Mouse (Mus musculus) C2C12 (cell line): ENCODE data around the gene Elof1. TPM values are rescaled to one million over a fixed set of nuclear protein-coding genes. Genes with fewer than 3 reads are reported as not detected.

ENCODE experiments used
- H3K27me3 ChIP-seq: one replicate; pipeline ENCODE4 v1.6.1; 2011; ENCODE audit not compliant: control insufficient read depth, insufficient read depth, insufficient read length
- H3K36me3 ChIP-seq: one replicate; pipeline ENCODE4 v1.6.1; 2011; ENCODE audit not compliant: control insufficient read depth, insufficient read depth
- H3K4me3 ChIP-seq: one replicate; pipeline ENCODE4 v1.5.1; 2011; ENCODE audit warnings: mild to moderate bottlenecking, control low read depth; ENCODE audit not compliant: poor library complexity, insufficient read depth, severe bottlenecking
- H3K79me2 ChIP-seq: one replicate; pipeline ENCODE4 v1.6.1; 2011; ENCODE audit not compliant: control insufficient read depth, insufficient read depth
- H3K79me3 ChIP-seq: one replicate; pipeline ENCODE4 v1.6.1; 2011; ENCODE audit warnings: low read depth, control low read depth
- H3ac ChIP-seq: one replicate; pipeline ENCODE3; 2011; ENCODE audit warnings: low read depth; ENCODE audit not compliant: control insufficient read depth, insufficient read length
- CEBPB ChIP-seq: IDR thresholded peaks from one replicate; pipeline ENCODE4 v1.6.1; 2011; ENCODE audit warnings: low read depth, mild to moderate bottlenecking, control low read depth, moderate library complexity
- CTCF ChIP-seq: IDR thresholded peaks from one replicate; pipeline ENCODE4 v1.5.1; 2011; ENCODE audit not compliant: control insufficient read depth, insufficient read depth, insufficient read length
- FOSL1 ChIP-seq: IDR thresholded peaks from one replicate; pipeline ENCODE4 v1.8.0; 2011; ENCODE audit warnings: mild to moderate bottlenecking, low read length; ENCODE audit not compliant: poor library complexity, insufficient read depth, severe bottlenecking
- MAX ChIP-seq: IDR thresholded peaks from one replicate; pipeline ENCODE4 v1.6.1; 2011; ENCODE audit warnings: mild to moderate bottlenecking, control low read depth
- MYOD1 ChIP-seq: IDR thresholded peaks from one replicate; pipeline ENCODE4 v1.6.1; 2011; ENCODE audit warnings: low read depth; ENCODE audit not compliant: control insufficient read depth, insufficient read length
- MYOG ChIP-seq: IDR thresholded peaks from one replicate; pipeline ENCODE4 v1.6.1; 2011; ENCODE audit not compliant: control insufficient read depth, insufficient read length; ENCODE audit errors: extremely low read depth
- USF1 ChIP-seq: IDR thresholded peaks from one replicate; pipeline ENCODE4 v1.6.1; 2011; ENCODE audit warnings: low read depth, mild to moderate bottlenecking, control low read depth, moderate library complexity
- polyA plus RNA-seq: library from polyadenylated mRNA; unstranded; fragments of >200 nt; fragmentation: generic; extraction: Trizol; gene quantifications from one replicate; pipeline ENCODE4 v1.2.1, GENCODE M21; 2012; ENCODE audit warnings: missing spikeins

Elof1 gene
- polyA plus RNA-seq, 1 experiment: 183 TPM

DNA sequence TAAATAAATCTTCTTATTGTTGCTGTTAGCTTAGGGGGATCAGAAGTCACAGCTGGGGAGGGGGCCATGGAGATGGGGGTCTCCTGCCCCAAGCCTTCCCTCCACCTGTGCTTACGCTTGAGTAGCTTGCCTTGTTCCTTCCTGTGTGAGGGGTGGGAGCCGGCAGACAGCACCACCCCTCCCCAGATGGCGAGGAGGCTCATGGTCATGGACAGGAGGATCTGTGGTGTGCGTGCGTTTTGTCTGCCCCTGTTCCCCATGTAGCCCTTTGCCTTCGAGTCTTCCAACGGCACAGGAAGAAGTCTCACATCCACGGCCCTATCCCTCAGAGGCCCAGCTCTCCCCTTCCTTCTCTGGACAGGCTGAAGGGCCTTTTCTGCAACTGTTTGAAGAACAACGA is 45.3 kb upstream of the Elof1 start:
- no peaks in the 10 kb centered on the region for H3K27me3 ChIP-seq
- H3K36me3 ChIP-seq: no peaks in the 10 kb centered on the region
- TF ChIP-seq MYOG (no peak), CTCF (no peak), MYOD1 (no peak), FOSL1 (no peak), CEBPB (no peak), USF1 (no peak), MAX (no peak)
- no peak overlapping the region for H3K4me3 ChIP-seq
- H3ac ChIP-seq: no peak overlapping the region
- no peaks in the 10 kb centered on the region for H3K79me2 ChIP-seq
- H3K79me3 ChIP-seq: no peaks in the 10 kb centered on the region

DNA sequence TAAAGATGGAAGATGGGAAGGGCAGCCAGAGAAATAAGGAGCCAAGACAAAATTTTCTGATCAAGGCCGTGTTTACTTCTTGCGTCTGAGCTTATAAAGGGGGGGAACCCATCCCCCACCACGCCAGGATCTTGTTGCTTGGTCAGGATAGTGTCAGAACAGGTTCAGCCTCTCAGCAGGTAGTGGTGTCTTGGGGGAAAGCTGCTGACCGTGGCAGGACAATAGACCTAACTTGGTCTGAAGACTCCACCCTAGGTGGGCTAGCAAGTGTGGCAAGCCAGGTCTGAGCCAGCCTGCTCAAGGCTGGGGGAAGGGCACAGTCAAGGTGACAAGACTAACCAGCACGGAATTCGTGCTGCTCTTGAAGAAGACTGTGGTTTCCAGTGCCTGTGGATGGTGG is 44.3 kb upstream of the Elof1 start:
- Histone ChIP-seq H3K79me2 (no peaks in the 10 kb centered on the region), H3K79me3 (no peaks in the 10 kb centered on the region), H3K27me3 (no peaks in the 10 kb centered on the region), H3K36me3 (no peaks in the 10 kb centered on the region), H3K4me3 (no peak overlapping the region), H3ac (no peak overlapping the region)
- no peak for TF ChIP-seq FOSL1
- no peak for TF ChIP-seq MYOG

DNA sequence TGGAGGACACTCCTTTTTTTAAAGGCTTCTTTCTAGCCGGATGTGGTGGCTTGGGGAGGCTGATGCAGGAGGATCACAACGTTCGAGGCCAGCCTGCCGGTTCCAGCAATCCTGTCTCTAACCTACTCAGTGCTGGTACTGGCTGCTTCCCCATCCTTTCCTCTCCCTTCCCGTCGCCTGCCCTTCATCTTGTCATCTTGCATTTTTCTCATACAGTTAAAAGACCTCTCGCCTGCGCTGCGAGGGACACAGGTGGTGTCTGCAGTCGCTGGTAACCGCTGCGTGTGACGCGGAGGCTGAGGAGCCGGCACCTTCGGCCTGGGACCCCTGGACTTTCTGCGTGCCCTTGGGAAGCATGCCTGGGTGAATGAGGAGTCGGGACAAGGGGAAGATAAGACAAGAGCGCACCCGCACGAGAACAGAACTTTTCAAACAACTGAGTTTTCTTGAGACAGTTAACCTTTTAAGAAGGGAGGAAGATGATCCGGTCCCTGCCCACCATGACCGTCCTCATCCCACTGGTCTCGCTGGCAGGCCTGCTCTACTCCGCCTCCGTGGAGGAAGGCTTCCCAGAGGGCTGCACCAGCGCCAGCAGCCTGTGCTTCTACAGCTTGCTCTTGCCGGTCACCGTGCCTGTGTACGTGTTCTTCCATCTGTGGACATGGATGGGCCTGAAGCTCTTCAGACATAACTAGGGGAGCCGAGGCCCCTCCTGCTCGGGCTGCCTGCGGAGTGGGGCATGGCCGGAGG is 40.7 kb upstream of the Elof1 start:
- Histone ChIP-seq H3K79me2 (no peaks in the 10 kb centered on the region), H3K36me3 (no peaks in the 10 kb centered on the region), H3K27me3 (no peaks in the 10 kb centered on the region), H3K79me3 (no peaks in the 10 kb centered on the region), H3ac (no peak overlapping the region), H3K4me3 (peak overlapping the region; percentile 51)
- TF ChIP-seq MAX (no peak), CEBPB (no peak), MYOG (no peak), CTCF (no peak), MYOD1 (no peak), USF1 (no peak), FOSL1 (no peak)

DNA sequence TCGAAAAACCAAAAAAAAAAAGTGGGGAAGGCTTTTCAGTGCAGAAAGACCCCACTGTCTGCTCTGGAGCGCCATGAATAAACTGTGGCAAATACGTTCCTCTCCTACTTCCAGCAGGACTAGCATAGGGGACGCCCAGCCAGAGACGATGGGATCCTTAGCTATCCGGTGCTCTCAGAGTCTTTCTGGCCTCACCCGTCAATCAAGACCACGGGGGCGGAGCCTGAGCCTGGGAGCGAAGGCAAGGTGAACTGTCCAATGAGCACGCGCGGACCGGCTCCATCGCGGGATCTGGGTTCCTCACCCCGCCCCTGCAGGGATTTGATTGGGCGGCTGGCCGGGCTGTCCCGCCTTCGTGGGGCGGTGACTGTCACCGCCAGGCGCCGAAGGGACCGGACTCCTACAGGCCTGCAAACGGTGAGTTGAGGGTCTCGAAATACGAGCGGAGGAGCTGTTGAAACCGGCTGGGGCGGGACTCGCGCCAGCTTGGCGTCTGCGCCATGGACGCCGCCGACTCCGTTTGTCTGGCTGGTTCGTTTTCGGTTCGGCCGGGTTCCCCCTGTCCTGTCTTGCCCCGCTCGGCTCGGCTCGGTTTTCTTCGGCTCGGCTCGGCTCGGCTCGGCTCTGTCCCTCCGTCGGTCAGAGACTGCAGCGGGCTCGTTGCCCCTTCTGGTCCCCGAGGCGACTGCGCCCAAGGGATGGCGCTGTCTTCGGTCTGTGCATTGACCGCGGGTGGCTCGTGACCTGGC is 39.7 kb upstream of the Elof1 start, which contains the start of gene Pigyl:
Pigyl (plus strand) TSS at position 350 of the 749 bp plus-strand sequence.
- TF ChIP-seq CEBPB (no peak), MAX (no peak), CTCF (no peak), MYOG (no peak), USF1 (no peak), FOSL1 (no peak), MYOD1 (no peak)

DNA sequence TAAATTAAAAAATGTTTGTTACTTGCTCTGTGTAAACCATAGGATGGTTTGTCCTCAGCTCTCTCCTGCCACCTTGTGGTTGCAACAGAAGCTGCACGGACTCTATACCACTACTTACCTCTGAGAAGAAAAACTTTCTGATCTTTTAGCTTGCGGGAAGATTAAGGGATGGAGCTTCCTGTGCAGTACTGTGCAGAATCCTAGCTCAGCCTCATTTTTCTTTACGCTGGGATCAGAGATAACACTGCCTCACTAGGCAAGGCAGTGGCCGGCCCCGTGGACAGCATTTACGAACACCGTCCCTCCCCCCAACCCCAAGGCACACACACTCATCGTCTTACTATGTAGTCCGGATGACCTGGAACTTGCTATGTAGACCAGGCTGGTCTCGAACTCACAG is 38.6 kb upstream of the Elof1 start:
- no peak overlapping the region for H3K4me3 ChIP-seq

More for the DNA sequence above, 39.7 kb upstream of the Elof1 start, which contains the start of gene Pigyl:
- Histone ChIP-seq H3K27me3 (no peaks in the 10 kb centered on the region), H3K79me3 (no peaks in the 10 kb centered on the region), H3K36me3 (no peaks in the 10 kb centered on the region), H3K4me3 (peak within 1 kb of the TSS; percentile 51), H3ac (peak within 1 kb of the TSS; percentile 59), H3K79me2 (no peaks in the 10 kb centered on the region)

More for the DNA sequence above, 38.6 kb upstream of the Elof1 start:
- Histone ChIP-seq H3K79me3 (no peaks in the 10 kb centered on the region), H3K27me3 (no peaks in the 10 kb centered on the region), H3ac (no peak overlapping the region), H3K79me2 (no peaks in the 10 kb centered on the region), H3K36me3 (no peaks in the 10 kb centered on the region)
- no peak for TF ChIP-seq MYOG
- no peak for TF ChIP-seq USF1
- no peak for TF ChIP-seq MYOD1
- no peak for TF ChIP-seq MAX
- TF ChIP-seq FOSL1: no peak
- TF ChIP-seq CTCF: no peak
- TF ChIP-seq CEBPB: no peak
